Mouse (Mus musculus) lung, embryonic 14.5 days (tissue): ENCODE results near the gene Adcy1. TPM values are rescaled to one million over a fixed set of nuclear protein-coding genes. Genes with fewer than 3 reads are reported as not detected.

Experiments used
- ATAC-seq: fragments of 200-750 bp; cut with Nextera tagmentation; 2 replicates; pipeline ENCODE4 v1.8.0; 2017; ENCODE audit warnings: mild to moderate bottlenecking, moderate TSS enrichment, moderate library complexity; ENCODE audit not compliant: insufficient read depth
- DNase-seq: peaks from one replicate; pipeline ENCODE4 v3.0.0-alpha.2; 2015
- H3K27ac ChIP-seq: fragments of 300-500 bp; sonication (generic); 2 replicates; pipeline ENCODE4 v1.5.1; 2014; ENCODE audit warnings: low read depth, mild to moderate bottlenecking, moderate library complexity
- H3K27me3 ChIP-seq: fragments of 300-500 bp; sonication (generic); 2 replicates; pipeline ENCODE4 v1.6.1; 2014; ENCODE audit warnings: low read length, control low read depth; ENCODE audit not compliant: insufficient read depth
- H3K36me3 ChIP-seq: fragments of 300-500 bp; sonication (generic); 2 replicates; pipeline ENCODE4 v1.6.1; 2014; ENCODE audit warnings: control low read depth; ENCODE audit not compliant: insufficient read depth
- H3K4me1 ChIP-seq: fragments of 300-500 bp; sonication (generic); 2 replicates; pipeline ENCODE4 v1.6.1; 2014; ENCODE audit warnings: antibody characterized with exemption, control low read depth; ENCODE audit not compliant: insufficient read depth
- H3K4me2 ChIP-seq: fragments of 300-500 bp; sonication (generic); 2 replicates; pipeline ENCODE4 v1.6.1; 2014; ENCODE audit warnings: mild to moderate bottlenecking
- H3K4me3 ChIP-seq: fragments of 300-500 bp; sonication (generic); 2 replicates; pipeline ENCODE4 v1.5.1; 2014; ENCODE audit warnings: low read depth, low read length
- H3K9ac ChIP-seq: fragments of 300-500 bp; sonication (generic); 2 replicates; pipeline ENCODE4 v1.6.1; 2014
- H3K9me3 ChIP-seq: fragments of 300-500 bp; sonication (generic); 2 replicates; pipeline ENCODE4 v1.6.1; 2016; ENCODE audit warnings: low read depth, low read length, control low read depth
- CTCF ChIP-seq: IDR thresholded peaks from 2 replicates; pipeline ENCODE4 v1.5.1; 2016; ENCODE audit warnings: antibody characterized with exemption, low read depth
- WGBS: fragments of 180-500 bp; shearing (Covaris S2); extraction: QIAGEN DNeasy Blood & Tissue Kit; methylation state at CpG from one replicate; pipeline ENCODE4 v1.1.7; 2014; 5-methylcytosine and 5-hydroxymethylcytosine counted together
- polyA plus RNA-seq: library from polyadenylated mRNA; unstranded; fragments of >200 nt; fragmentation: Nextera tagmentation; extraction: Ambion mirVana; gene quantifications from 2 replicates; pipeline ENCODE4 v1.2.1, GENCODE M21; 2014

The Adcy1 gene
- polyA plus RNA-seq, 1 experiment from 2014 or later: 1.5 TPM

- H3K4me3 ChIP-seq: no peak overlapping the region
- H3K9ac ChIP-seq: no peak overlapping the region
- no peaks in the 10 kb centered on the region for H3K4me1 ChIP-seq
- 40% methylated on average over 6 of the region's 6 CpGs for WGBS
- ATAC-seq: no peak; the same call in 1 of the 2 replicates
- no peak overlapping the region for H3K27ac ChIP-seq
- no peaks in the 10 kb centered on the region for H3K36me3 ChIP-seq
- TF ChIP-seq CTCF: no peak
- H3K27me3 ChIP-seq: no peaks in the 10 kb centered on the region
- peak; percentile 46 for DNase-seq
- no peaks in the 10 kb centered on the region for H3K9me3 ChIP-seq
- H3K4me2 ChIP-seq: no peak overlapping the region
These were observed 50.4 kb downstream of the Adcy1 start for GRCm38 (mm10) chr11:7113687-7114086.

DNA sequence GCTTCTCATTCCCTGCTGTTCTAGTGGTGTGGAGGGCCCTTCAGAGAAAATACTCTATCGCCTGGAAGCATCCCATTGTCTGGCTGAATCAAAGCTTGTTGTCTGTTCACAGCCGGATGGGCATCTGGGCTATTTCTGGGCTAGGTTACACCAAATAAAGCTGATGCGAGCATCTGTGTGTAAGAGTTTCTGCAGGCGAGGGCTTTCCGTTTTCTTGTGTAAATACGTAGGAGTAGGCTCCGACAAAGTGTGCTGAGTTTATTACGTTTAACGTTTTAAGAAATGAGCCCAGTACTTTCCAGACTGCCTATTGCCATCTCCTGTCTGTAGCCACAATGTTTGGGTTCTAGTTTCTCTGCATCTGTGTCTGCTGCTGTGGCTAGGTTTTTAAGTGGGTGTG, 51.0 kb downstream of the Adcy1 start:
- no peak for TF ChIP-seq CTCF
- WGBS: 54% methylated on average over 9 of the region's 9 CpGs
- no peaks in the 10 kb centered on the region for H3K27me3 ChIP-seq
- no peaks in the 10 kb centered on the region for H3K4me1 ChIP-seq
- H3K27ac ChIP-seq: no peak overlapping the region
- ATAC-seq (no peak), DNase-seq (no peak)
- no peak overlapping the region for H3K4me3 ChIP-seq
- no peak overlapping the region for H3K9ac ChIP-seq
- no peak overlapping the region for H3K4me2 ChIP-seq
- H3K9me3 ChIP-seq: no peaks in the 10 kb centered on the region
- no peaks in the 10 kb centered on the region for H3K36me3 ChIP-seq

GRCm38 (mm10) chr11:7116647-7117046, 53.4 kb downstream of the Adcy1 start:
- Histone ChIP-seq H3K4me1 (no peaks in the 10 kb centered on the region), H3K9ac (no peak overlapping the region), H3K4me3 (no peak overlapping the region), H3K36me3 (no peaks in the 10 kb centered on the region), H3K9me3 (no peaks in the 10 kb centered on the region), H3K27me3 (no peaks in the 10 kb centered on the region), H3K4me2 (no peak overlapping the region), H3K27ac (no peak overlapping the region)
- 68% methylated on average over 2 of the region's 2 CpGs for WGBS
- DNase-seq: no peak
- ATAC-seq: no peak
- no peak for TF ChIP-seq CTCF

GRCm38 (mm10) chr11:7129319-7130051, 66.2 kb downstream of the Adcy1 start:
- ATAC-seq (peak; percentile 78), DNase-seq (peak; percentile 56)
- TF ChIP-seq CTCF: no peak
- no peak overlapping the region for H3K4me2 ChIP-seq
- H3K4me3 ChIP-seq: no peak overlapping the region
- H3K27ac ChIP-seq: peak overlapping the region; percentile 60; the same call in 1 of the 2 replicates
- H3K9me3 ChIP-seq: no peaks in the 10 kb centered on the region
- 0 out of 2 replicates have a peak, but pooled peaks cover 5% of the 10 kb centered on the region for H3K4me1 ChIP-seq
- H3K36me3 ChIP-seq: no peaks in the 10 kb centered on the region
- H3K27me3 ChIP-seq: no peaks in the 10 kb centered on the region
- H3K9ac ChIP-seq: no peak overlapping the region
- 35% methylated on average over 8 of the region's 8 CpGs for WGBS

DNA sequence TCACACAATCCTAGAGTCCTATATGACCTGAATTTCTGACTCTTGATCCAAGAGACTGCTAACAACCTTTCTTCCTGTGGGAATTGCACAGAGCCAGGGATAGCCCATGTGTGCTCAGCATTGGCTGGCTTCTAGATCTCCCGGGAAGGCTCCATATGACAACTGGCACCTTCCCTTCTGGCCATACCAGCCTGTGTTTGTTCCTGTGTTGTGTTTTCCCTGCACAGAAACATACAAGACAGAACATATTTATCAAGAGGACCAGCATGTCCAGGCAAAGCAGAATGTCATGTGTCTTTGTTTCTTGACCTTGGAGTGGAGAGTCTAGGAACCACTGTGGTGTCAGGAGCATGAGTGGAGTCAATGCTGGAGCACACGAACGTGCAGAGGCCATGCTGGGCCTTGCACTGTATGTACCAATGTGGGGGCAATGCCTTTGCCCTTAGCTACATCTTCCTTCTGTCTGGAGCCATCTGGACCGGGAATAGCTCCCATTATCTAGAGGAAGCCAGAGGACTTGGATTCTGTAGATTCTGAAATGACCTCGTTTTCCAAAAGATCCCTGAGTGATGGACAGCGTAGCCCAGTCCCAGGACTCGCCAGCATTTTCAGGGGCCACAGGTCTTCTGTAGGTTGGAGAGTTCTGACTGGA, 69.6 kb downstream of the Adcy1 start:
- no peak for ATAC-seq
- Histone ChIP-seq H3K27me3 (no peaks in the 10 kb centered on the region), H3K9ac (no peak overlapping the region), H3K4me1 (0 out of 2 replicates have a peak, but pooled peaks cover 5% of the 10 kb centered on the region), H3K27ac (no peak overlapping the region), H3K9me3 (no peaks in the 10 kb centered on the region), H3K4me3 (no peak overlapping the region), H3K36me3 (no peaks in the 10 kb centered on the region), H3K4me2 (no peak overlapping the region)
- 81% methylated on average over 7 of the region's 7 CpGs for WGBS
- no peak for TF ChIP-seq CTCF
- no peak for DNase-seq

- Histone ChIP-seq H3K9me3 (no peaks in the 10 kb centered on the region), H3K36me3 (no peaks in the 10 kb centered on the region), H3K4me2 (no peak overlapping the region), H3K27me3 (no peaks in the 10 kb centered on the region), H3K4me1 (0 out of 2 replicates have a peak, but pooled peaks cover 5% of the 10 kb centered on the region), H3K9ac (no peak overlapping the region), H3K4me3 (no peak overlapping the region), H3K27ac (no peak overlapping the region)
- no peak for TF ChIP-seq CTCF
- 80% methylated on average over 5 of the region's 5 CpGs for WGBS
- no peak for ATAC-seq
- no peak for DNase-seq
These were observed 70.4 kb downstream of the Adcy1 start for GRCm38 (mm10) chr11:7133736-7134135.

DNA sequence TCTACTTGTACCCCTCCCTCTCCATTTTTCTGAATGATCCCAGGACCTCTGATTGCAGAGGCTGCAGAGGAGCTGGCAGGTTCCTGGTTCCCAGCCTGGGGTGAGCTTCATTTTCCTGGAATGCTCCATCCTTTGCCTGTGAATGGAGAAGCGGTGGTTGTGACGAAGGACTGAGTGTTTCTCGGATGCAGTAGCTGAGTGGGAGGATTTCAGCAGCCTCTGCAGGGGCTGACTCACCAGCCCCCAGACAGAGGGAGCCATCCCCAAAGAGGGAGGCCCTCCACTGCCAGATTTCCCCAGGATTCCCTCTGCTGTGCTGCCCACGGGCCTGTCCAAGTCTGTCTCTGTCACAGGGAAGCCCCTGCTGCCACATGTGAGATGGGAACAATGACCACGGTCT, 71.0 kb downstream of the Adcy1 start:
- DNase-seq (no peak), ATAC-seq (no peak)
- no peaks in the 10 kb centered on the region for H3K27me3 ChIP-seq
- no peaks in the 10 kb centered on the region for H3K9me3 ChIP-seq
- H3K9ac ChIP-seq: no peak overlapping the region
- 0 out of 2 replicates have a peak, but pooled peaks cover 5% of the 10 kb centered on the region for H3K4me1 ChIP-seq
- H3K4me2 ChIP-seq: no peak overlapping the region
- TF ChIP-seq CTCF: no peak
- no peak overlapping the region for H3K4me3 ChIP-seq
- no peaks in the 10 kb centered on the region for H3K36me3 ChIP-seq
- H3K27ac ChIP-seq: no peak overlapping the region
- WGBS: 66% methylated on average over 5 of the region's 5 CpGs
